Mouse (Mus musculus): Measurements from ENCODE around the gene Cyfip2.

The Cyfip2 gene

DNA sequence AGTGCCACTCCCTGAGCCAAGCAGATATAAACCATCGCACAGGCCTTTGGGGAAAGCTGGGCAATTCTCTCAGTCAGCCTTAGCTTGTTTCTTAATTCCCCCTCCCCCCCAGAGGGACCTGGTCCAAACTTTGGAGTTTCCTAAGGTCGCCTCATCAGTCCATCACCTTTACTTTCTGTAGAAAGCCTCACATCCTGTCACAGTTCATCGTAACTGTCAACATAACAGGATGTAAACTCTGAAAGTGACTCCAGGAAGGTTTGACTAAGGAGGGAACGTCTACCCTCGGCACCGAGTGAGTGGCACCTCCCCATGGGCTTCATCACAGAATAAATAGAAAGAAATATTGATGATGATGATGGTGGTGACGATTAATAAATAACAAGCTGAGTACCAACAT lies 4.9 kb downstream of the Cyfip2 start:
- DNase-seq: no peak

DNA sequence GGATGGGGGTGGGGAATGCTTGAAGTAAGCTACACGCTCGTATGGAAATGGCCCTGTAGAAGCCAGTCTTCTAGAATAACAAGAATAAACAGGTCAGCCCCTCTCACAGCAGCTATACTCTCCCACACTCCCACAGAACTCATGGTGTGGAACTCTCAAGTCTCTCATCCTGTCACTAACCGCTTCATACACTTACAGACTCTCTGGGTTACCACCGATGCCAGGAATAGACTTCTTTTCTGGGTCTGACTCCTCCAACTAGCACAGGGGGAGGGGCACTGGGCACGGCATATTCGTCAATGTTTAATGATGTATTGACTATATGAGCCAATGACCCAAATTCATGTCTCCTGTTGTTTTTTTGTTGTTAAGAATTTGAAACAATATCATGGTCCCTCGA lies 5.9 kb downstream of the Cyfip2 start:
- no peak for DNase-seq

DNA sequence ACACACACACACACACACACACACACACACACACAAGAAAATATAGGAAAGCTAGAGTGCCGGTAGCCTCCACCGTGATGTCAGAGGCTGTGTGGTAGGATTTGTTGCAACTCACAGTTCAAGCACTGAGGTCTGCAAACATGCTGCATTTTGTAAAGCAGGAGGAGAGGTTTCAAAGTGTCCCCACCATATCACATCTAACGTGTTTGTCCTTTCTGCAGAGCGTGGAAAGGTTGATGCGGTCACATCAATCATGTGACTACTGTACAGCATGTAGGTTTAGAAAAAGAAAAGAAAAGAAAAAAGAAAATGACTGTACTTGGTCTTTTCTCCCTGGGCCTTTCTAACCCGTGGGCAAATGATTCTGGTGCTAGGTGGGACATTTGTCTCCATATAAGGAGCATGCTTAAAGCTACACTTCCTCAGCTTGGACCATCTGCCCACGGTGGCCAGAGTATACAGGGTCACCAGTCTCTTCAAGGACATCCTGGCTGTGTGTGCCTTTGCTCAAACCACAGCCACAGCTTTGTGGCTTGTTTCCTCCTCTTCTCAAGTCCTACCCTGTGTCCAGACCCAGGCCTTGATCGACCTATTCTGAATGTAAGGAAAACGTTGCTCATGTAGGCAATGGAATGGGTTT lies 6.7 kb downstream of the Cyfip2 start:
- DNase-seq: no peak

DNA sequence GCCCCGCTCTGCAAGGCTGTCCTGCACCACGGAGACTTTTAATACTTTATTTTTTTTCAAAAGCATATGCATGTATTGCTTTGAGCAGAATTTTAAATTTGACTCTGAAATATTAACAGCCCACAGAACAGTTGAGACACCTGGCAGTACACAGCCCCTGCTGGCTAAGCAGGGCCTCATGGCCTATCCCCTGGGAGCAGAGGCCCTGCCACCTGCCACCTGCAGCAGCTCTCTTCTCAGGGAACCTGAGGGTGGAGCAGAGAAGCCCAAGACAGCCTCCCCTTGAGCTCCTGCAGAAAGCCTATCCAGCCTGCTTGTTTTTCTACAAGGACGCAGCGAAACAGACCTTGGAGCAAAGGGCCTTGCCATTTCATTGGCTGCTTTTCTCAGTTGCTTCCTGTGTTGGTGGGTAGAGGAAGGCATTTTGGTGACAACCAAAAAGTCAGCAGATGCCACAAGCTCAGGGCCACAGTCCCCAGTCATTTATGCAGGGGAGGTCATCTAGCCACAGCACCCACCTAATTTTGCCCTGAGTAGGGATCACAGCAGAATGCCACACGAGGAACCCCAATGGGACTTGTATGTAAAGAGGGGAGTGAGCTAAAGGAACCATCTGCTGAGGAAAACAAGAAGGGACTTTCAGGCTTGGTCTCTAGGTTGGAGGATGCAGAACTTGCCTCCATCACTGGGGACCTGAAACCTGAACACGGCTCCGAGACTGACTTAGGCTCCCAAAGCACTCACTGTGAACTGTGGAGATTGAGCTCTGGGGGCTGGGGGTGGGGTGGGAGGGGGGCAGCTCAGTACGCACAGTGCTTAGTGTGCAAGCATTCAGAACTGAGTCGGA lies 7.6 kb downstream of the Cyfip2 start:
- peak; percentile 73 for DNase-seq

DNA sequence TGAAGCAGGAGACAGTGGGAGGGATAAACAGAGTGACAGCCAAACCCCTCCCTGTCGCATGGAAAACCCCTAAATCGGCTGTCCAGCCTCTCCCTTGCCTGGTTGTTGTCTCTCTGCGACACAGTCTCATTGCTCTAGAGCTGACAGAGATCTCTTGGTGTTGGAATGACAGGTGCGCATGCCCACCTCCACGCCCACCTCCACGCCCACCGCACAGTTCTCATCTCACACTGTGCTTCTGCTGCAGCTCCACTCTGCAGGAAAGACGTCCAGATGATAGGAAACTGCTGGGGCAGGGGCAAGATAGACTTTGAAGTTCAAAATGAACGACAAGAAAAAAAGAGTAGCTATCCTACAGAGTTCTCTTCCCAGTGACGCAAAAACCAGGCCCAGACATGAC lies 8.6 kb downstream of the Cyfip2 start:
- DNase-seq: no peak

DNA sequence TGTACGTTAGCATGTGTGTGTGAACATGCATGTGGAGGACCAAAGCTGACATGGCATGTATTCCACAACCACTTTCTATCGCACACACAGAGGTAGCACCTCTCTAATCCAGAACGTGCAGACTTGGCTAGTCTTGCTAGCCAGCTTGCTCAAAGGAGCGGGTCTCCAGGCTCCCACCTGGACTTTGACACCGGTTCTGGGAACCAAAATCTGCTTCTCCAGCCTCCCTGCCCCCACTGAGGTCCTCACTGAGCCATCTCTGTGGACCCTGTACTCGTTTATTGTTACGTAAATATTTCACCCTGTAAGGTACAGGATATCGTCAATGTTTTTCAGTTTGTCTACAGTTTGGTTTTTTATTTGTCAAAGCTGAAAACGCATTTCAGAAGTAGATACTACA lies 10.2 kb downstream of the Cyfip2 start:
- DNase-seq: peak; percentile 35

DNA sequence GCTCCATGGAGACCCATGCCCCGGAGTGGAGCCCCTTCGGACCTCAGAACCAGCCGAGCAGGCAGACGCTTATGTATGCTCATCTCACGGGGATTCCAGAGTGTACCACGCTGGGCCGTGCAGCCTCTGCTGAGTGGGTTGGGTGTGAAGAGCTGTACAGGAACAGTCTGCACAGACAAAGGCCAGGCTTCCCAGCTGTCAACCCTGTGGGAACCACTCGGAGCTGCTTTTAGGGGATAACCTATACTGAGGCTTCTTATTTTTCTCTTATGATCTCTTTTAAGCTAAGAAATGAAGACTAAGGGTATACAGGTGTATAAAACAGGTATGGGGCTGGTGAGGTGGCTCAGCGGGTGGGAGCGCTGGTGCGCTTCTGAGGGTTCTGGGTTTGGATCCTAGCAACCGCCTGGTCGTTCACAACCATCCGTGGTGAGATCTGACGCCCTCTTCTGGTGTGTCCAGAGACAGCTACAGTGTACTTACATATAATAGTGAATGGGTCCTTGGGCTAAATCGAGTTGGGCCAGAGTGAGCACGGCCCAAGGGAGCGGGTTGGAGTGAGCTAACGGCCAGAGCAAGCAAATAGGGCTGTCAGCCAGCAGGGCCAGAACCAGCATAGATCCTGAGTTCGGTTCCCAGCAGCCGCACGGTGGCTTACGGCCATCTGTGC lies 10.9 kb downstream of the Cyfip2 start:
- DNase-seq: peak; percentile 55

DNA sequence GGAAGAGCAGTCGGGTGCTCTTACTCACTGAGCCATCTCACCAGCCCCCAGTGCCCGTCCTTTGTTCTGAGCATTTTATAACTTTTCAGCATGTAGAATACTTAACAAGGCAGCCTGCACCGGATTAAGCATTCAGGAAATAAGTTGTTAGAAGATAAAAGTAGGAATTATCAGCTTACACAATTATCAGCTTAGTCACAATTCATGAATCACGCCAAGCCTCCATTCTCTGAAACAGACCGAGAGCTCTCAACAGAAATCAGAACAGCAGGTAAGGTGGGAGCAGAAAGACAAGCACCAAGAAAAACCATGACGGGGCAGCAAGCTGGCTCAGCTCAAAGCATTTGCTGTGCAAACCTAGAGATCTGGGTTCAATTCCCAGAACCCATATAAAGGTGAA lies 12.8 kb downstream of the Cyfip2 start:
- DNase-seq: no peak

DNA sequence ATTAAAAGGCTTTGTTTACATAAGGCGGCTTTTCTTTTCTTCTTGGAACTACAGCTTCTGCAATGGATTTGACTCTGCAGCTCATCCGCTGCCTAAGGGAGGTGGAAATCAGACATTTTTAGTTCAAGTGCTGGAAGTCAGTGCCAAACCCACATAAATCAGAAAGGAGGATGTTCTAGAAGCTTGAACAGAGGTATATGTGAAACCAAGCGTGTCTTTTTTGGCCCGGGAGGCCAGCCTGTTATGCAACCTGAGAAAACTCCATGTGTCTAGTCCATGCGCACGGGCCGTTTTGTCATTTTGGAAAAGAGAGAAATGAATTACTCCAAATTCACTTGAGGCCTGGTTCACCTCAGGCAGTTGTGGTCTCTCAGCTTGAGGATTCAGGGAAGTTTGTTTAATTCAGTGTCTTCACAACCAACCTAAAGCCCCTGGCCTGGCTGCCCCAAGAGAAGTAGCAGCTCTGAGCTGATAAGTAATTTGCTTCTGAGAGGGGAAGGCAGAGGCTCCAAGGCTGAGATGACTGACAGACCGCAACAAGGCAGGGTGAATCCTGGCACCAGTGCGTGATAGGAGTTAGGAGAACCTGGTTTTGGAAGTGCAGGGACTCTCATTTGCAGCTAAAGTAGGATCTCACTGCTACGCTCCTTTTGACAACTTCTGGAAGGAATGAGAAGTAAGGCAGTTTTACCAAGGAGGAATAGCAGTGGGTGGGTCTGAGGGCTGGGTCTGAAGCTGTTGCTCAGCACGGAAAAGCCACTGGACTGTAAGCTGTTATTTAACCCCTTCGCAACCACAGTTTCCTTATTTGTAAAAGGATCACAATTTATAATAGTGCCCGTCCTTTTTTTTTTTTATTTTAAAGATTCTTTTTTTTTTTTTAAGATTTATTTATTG lies 13.5 kb downstream of the Cyfip2 start:
- DNase-seq: peak; percentile 88

DNA sequence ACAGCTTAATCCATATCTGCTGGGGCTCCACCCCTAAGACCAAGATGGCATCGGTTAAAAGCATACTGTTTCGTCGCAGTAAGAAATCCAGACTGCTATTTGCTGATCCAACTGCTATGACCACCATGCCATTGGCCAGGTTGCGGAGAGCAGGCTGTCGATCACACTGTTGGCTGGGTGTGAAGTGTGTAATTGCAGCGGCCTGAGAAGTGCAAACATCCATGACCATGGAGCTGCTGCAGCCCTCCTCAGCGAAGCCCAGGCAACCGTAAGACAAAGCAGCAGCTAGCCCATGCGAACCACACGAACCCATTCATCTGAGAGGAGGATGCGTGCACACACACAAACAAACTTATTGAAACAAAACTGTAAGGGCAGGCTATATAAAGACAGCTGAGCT lies 18.3 kb downstream of the Cyfip2 start:
- no peak for DNase-seq

DNA sequence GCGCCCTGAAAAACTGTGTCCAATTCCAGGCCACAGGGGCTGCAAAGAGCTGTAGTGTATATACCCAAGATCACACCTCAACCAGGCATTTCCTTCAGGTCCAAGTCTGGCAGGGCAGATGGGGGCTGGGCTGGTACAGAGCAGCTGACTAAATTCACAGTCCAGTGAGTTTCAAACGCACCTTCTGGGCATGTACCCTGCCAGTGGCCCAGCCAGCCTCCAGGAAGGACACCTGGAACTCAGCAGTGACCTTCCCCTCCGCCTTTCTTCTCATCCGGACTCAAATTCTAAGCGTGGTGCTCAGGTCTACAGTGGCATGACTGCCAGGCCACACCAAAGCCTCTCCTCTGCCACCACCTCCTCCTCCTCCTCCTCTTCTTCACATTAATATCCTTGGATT lies 19.2 kb downstream of the Cyfip2 start:
- peak; percentile 89 for DNase-seq

DNA sequence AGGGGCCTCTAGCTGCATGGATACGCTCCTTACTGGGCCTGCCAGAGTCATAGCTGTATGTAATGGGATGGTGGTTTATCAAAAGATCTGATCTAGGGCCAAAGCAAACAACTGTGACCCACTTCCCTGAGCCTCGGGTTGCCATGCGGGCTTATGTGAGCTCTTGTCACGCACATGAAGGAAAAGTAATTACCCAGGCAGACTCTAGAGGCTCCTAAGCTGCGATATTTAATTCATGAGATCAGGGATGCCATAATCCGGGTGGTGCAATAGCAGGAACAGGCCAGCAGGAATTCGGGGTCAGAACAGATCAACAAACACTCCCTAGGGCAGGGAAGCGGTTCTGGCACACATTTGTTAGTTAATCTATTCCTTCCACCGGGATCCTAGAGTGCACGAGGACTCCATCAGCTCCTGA lies 21.7 kb downstream of the Cyfip2 start:
- DNase-seq: no peak

DNA sequence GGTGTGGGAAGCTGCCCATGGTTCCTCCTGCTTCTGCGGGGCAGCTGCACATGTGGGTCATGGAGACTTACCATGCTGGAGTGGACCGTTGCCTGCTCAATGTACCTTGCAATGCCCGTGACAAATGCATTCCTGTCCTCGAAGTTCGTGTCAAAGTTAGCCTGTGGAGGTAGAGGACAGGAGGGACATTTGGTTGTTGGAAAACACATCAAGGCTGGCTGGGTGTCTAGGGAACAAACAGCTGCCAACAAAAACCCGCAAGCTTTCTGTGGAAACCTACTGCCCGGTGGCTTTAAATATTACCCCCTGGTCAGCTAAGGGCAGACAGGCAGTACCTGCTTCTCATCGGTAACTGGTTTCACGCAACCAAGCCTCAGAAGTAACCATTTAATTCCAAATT lies 23.1 kb downstream of the Cyfip2 start:
- DNase-seq: no peak

DNA sequence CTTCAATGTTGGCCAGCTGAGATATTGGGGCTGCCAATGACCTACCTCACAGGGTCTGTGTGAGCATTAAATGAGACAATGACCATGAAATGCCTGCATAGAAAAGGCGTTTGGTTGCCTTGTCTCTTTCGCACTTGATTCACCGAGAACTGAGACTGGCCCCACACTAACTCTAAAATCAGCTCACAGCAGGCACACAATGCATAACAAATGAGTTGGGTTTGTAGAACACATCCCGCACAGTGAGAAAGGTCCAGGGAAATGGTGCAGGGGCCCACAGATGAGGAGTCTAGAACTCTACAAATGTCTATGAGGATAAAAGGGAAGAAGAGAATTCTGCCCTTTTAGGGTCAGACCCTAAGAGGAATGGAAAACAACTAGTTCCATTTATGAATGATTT lies 23.6 kb downstream of the Cyfip2 start:
- DNase-seq: no peak

DNA sequence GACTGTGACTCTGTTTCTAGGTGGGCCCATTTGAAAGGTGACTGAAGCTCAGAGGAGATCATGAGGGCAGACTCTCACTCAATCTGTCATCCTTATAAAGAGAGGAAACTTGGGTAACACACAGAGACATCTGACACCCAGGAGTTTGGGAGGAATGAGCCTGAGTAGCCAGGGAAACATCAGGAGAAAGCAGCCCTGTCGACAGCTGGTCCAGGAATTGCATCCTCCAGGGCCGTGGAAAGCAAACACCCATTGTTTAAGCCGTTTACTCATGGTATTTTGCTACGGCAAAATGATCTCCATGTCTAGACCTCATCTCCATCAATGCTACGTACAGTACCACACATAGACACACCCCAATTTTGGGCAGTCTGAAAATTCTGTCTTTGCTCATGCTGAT lies 24.6 kb downstream of the Cyfip2 start:
- no peak for DNase-seq

DNA sequence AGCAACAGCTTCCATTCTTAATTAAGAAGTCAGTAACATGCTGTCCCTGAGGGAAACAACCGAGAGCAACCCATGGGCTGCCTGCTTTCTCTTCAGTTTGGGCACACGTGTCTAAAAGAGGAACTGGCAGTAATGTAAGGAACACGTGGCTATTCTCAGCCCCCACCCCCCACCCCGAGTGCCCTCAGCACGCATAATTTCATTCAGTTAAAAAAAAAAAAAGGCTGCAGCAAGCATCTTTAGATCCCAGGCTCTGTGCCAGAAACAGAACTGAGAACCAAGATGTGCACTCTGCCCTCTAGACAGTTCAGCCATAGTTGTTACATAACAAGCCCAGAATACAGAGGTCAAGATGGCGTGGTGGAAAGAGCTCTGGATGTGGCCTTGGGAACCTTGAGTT lies 25.9 kb downstream of the Cyfip2 start:
- DNase-seq: no peak

DNA sequence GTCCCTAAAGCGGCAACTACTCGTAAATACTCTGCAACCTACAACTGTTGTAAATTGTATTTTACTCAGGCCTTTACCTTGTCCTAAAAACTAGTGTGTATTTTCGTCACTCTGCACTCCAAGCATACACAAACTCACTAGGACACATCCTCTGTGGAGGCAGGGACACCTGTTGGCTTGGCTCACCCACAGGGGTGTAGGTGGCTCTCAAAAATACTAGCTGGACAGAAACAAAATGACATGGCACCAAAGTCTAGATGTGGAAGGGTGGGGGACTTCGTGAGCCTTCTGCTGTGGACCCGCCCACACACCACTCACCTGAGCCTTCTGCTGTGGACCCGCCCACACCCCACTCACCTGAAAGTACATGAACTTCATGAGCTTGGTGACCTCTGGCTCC lies 28.9 kb downstream of the Cyfip2 start:
- DNase-seq: no peak

DNA sequence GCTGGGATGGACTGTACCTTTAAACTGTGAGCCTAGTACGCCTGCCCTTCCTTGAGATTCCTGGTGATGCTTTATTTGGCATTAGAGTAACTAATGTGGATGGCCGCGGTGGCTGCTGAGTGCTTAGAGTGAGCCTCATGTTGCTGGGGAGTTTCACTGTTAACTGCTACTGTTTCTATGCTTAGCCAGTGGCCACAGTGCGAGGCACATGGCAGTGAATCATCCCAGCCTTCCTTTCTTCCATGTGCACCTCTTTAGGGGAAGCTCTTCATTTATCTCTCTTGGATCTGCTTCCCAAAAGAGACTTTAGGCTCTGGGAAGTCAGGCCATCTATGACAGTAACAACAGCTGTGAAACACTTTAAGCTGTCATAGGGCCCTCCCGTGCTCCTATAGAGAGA lies 30.0 kb downstream of the Cyfip2 start:
- no peak for DNase-seq

DNA sequence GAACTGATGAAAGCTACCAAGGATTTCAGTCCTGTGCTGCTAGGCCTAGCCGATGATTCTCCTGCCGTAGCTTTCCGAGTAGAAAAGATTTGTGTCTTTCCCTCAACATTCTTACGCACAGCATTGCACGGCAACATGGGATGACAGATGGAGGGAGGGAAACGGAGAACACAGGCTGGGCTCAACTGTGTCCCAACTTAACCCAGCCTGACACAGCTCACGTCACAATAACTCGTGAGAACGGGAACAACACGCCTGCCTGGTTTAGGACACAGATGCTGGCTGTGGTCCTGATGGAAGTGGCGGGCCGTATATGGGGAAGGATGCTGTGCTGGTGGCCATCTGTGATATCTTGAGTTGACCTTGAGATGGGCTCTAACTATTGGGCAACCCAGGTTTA lies 34.0 kb downstream of the Cyfip2 start:
- DNase-seq: no peak

DNA sequence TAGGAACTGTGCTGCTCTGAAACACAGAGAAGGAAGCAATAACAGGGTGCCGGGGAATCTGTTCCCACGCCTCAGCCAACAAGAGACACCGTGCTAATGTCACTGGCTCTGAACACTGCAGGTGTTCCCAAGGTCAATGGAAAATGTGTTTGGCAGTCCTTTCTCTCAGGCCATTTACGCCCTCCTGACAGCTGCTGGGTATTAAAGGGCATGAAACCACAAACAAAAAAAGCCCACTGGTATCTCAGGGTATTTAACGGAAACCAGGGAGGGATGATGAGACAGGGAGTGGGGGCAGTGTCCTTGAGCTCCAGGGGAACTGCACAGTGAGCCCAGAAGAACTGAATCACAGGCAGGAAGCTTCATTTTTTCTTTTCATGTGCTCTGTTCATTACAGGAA lies 34.5 kb downstream of the Cyfip2 start:
- no peak for DNase-seq

DNA sequence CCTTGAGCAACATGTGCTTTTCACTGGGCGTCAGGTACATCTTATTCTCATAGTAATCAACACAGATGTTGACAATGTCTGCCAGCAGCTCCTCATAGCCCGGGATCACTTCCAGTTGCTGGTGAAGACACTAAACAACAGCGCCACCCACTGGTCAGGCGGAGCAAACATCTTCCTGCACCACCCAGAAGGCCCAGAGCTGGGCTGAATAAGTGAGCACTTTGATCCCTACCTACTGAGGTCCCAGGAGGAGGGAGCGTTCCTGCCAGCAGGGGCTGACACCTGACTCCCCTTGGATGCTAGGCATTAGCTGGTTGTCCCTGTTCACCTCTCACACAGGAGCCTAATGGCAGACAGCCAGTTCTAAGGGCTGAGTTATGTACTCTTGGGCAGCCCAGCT lies 35.9 kb downstream of the Cyfip2 start:
- peak; percentile 55 for DNase-seq

DNA sequence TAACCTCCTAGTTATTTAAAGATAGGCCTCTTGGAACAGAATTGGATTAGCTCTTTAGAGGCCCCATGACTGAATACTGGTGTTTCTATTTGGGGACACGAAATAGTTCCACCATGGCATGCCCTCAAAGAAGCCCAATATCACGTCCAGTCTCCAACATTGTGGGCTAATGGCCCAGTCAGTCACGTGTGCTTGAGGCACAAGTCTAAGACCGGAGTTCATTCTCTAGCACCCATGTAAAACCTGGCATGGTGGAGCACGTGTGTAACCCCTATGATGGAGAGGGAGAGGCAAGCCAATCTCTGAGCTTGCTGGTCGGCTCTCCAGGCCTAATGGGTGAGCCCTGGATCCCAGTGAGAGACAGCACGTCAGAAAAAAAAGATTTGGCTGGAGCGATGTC lies 36.5 kb downstream of the Cyfip2 start:
- no peak for DNase-seq

DNA sequence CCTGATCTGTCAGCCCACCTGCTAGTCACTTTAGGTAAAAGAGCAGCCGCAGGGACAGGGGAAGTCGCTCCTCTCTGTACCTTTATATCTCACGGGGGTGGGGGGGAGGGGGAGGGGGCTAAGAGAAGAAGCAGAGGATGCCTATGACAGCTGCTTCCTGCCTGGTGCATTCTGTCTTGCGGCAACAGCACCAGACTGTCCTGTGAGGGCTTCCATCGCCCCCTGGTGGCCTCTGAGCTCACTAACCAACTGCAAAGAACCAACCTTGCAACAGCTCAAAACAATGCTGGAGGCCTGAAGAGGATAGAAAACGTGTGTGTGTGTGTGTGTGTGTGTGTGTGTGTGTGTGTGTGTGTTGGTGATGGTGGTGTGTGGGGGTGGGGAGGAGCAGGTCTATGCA lies 37.4 kb downstream of the Cyfip2 start:
- DNase-seq: peak; percentile 78

Data from cerebellum, adult 11-12 months (tissue).